Mouse (Mus musculus) ES-Bruce4 (cell line): Measurements from ENCODE around the gene Ryr2. TPM values are rescaled to one million over a fixed set of nuclear protein-coding genes. Genes with fewer than 3 reads are reported as not detected.
"Not testable (repeated sequence)": the region's sequence is repeated elsewhere in the genome, so short reads cannot be mapped to it uniquely, and the experiment has no call there.

Experiments used
- H3K27ac ChIP-seq: 2 replicates; pipeline ENCODE4 v1.5.1; 2012; ENCODE audit warnings: low read length, inconsistent platforms; ENCODE audit not compliant: insufficient read depth
- H3K27me3 ChIP-seq: 2 replicates; pipeline ENCODE4 v1.6.1; 2012; ENCODE audit warnings: mild to moderate bottlenecking, low read length, inconsistent platforms; ENCODE audit not compliant: control insufficient read depth, poor library complexity, insufficient read depth, severe bottlenecking
- H3K36me3 ChIP-seq: 2 replicates; pipeline ENCODE4 v1.6.1; 2012; ENCODE audit warnings: inconsistent platforms, mild to moderate bottlenecking, low read length, moderate library complexity; ENCODE audit not compliant: control insufficient read depth, poor library complexity, insufficient read depth, severe bottlenecking
- H3K4me1 ChIP-seq: one replicate; pipeline ENCODE4 v1.8.1; 2011; ENCODE audit warnings: low read length; ENCODE audit not compliant: control insufficient read depth, insufficient read depth
- H3K4me3 ChIP-seq: 2 replicates; pipeline ENCODE4 v1.5.1; 2011; ENCODE audit warnings: low read depth, mild to moderate bottlenecking, low read length
- H3K9ac ChIP-seq: 2 replicates; pipeline ENCODE4 v1.6.1; 2012; ENCODE audit warnings: low read depth, mild to moderate bottlenecking, inconsistent platforms; ENCODE audit not compliant: poor library complexity, severe bottlenecking
- H3K9me3 ChIP-seq: replicated peaks from 2 replicates; pipeline ENCODE4 v1.6.1; 2012; ENCODE audit warnings: mild to moderate bottlenecking, low read length, inconsistent platforms; ENCODE audit not compliant: control insufficient read depth, poor library complexity, insufficient read depth, severe bottlenecking
- CTCF ChIP-seq: IDR thresholded peaks from one replicate; pipeline ENCODE4 v1.8.1; 2011; ENCODE audit warnings: low read depth, low read length
- EP300 ChIP-seq: IDR thresholded peaks from 2 replicates; pipeline ENCODE4 v1.6.1; 2011; ENCODE audit warnings: low read depth, low read length; ENCODE audit not compliant: insufficient read depth
- POLR2A ChIP-seq: IDR thresholded peaks from one replicate; pipeline ENCODE4 v1.8.1; 2011; ENCODE audit warnings: low read length; ENCODE audit not compliant: insufficient read depth
- polyA plus RNA-seq: library from polyadenylated mRNA; stranded (reverse); fragments of >200 nt; gene quantifications from 2 replicates; pipeline ENCODE4 v1.2.4, GENCODE M21; 2011; ENCODE audit warnings: low read depth; ENCODE audit not compliant: missing spikeins, insufficient read depth, insufficient read length

Ryr2 gene
- polyA plus RNA-seq, 1 experiment, result 2.9 TPM

- Histone ChIP-seq H3K9me3 (no peaks in the 10 kb centered on the region), H3K36me3 (no peaks in the 10 kb centered on the region)
- no peak for TF ChIP-seq EP300
- no peak for TF ChIP-seq POLR2A
- no peak for TF ChIP-seq CTCF
These were observed 281.1 kb downstream of the Ryr2 start for GRCm38 (mm10) chr13:11825563-11826226.

GRCm38 (mm10) chr13:11818723-11819122, 288.0 kb downstream of the Ryr2 start:
- H3K9me3 ChIP-seq, result no peaks in the 10 kb centered on the region
- H3K9ac ChIP-seq, result no peak overlapping the region
- no peak overlapping the region for H3K27ac ChIP-seq
- no peaks in the 10 kb centered on the region for H3K27me3 ChIP-seq
- no peaks in the 10 kb centered on the region for H3K36me3 ChIP-seq
- no peak overlapping the region for H3K4me3 ChIP-seq
- no peak for TF ChIP-seq CTCF
- TF ChIP-seq POLR2A, result no peak
- no peak for TF ChIP-seq EP300
- H3K4me1 ChIP-seq, result no peaks in the 10 kb centered on the region

More at GRCm38 (mm10) chr13:11825563-11826226, 281.1 kb downstream of the Ryr2 start:
- Histone ChIP-seq H3K4me3 (no peak overlapping the region), H3K27me3 (no peaks in the 10 kb centered on the region), H3K9ac (no peak overlapping the region), H3K4me1 (no peaks in the 10 kb centered on the region), H3K27ac (no peak overlapping the region)

- not testable (repeated sequence) for H3K27ac ChIP-seq, H3K9me3 ChIP-seq, H3K27me3 ChIP-seq, H3K9ac ChIP-seq, H3K4me3 ChIP-seq, H3K4me1 ChIP-seq, H3K36me3 ChIP-seq
These were observed 297.4 kb downstream of the Ryr2 start for GRCm38 (mm10) chr13:11809365-11809764.

- H3K36me3 ChIP-seq, result no peaks in the 10 kb centered on the region
- no peak for TF ChIP-seq CTCF
- no peak for TF ChIP-seq POLR2A
- TF ChIP-seq EP300, result no peak
- no peak overlapping the region for H3K4me3 ChIP-seq
These were observed 314.2 kb downstream of the Ryr2 start for GRCm38 (mm10) chr13:11792536-11792935.

GRCm38 (mm10) chr13:11790536-11790935, 316.2 kb downstream of the Ryr2 start:
- Histone ChIP-seq H3K27ac (no peak overlapping the region), H3K27me3 (no peaks in the 10 kb centered on the region), H3K9ac (no peak overlapping the region), H3K9me3 (no peaks in the 10 kb centered on the region), H3K4me3 (no peak overlapping the region), H3K4me1 (no peaks in the 10 kb centered on the region), H3K36me3 (no peaks in the 10 kb centered on the region)
- no peak for TF ChIP-seq CTCF
- TF ChIP-seq POLR2A, result no peak
- TF ChIP-seq EP300, result no peak

More at GRCm38 (mm10) chr13:11792536-11792935, 314.2 kb downstream of the Ryr2 start:
- H3K27ac ChIP-seq, result no peak overlapping the region
- H3K9me3 ChIP-seq, result no peaks in the 10 kb centered on the region
- H3K9ac ChIP-seq, result no peak overlapping the region
- no peaks in the 10 kb centered on the region for H3K27me3 ChIP-seq
- H3K4me1 ChIP-seq, result no peaks in the 10 kb centered on the region

GRCm38 (mm10) chr13:11782411-11783155, 324.2 kb downstream of the Ryr2 start:
- H3K36me3 ChIP-seq, result no peaks in the 10 kb centered on the region
- H3K4me1 ChIP-seq, result no peaks in the 10 kb centered on the region
- no peak overlapping the region for H3K9ac ChIP-seq
- no peak overlapping the region for H3K27ac ChIP-seq
- H3K4me3 ChIP-seq, result no peak overlapping the region
- H3K9me3 ChIP-seq, result no peaks in the 10 kb centered on the region
- no peaks in the 10 kb centered on the region for H3K27me3 ChIP-seq
- TF ChIP-seq POLR2A (no peak), CTCF (no peak), EP300 (no peak)
